Mouse (Mus musculus): Measurements from ENCODE around the gene Antxr1. TPM values are rescaled to one million over a fixed set of nuclear protein-coding genes. Genes with fewer than 3 reads are reported as not detected.

Gene Antxr1
- polyA plus RNA-seq, 1 experiment from 2014 or later, result 6.5 TPM

DNA sequence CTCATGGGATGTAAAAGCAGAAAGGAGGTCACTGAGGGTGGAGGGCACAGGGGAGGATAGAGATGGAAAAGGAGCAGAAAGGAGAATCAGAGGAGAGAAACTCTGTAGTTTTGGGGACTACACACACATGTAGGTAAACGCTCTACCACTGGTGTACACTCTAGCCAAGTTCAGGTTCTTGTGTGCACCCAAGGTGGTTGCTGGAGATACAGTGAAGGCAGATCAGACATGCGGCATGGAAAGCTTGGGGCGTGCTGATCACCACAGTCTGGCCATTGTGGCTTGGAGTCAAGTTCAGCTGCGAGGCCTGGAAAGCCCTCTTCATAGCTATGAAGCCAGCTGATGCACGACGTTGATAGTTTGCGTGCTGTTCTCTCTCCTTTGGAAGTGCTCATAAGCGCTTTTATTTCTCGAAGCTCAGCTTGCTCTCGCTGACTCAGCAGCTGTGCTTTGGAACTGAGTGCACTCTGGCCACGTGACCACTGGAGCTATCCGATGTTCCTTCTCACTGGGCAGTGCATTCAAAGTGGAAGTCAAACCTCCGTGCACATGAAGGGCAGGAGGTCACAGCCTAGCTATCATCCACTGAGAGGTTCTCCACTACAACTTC, 128.1 kb downstream of the Antxr1 start:
- 54% methylated on average over 13 of the region's 13 CpGs for WGBS
- ATAC-seq (ENCODE audit: insufficient number of reproducible peaks, insufficient read depth, low FRiP score, low read depth), result no peak
- Histone ChIP-seq H3K27me3 (ENCODE audit: control insufficient read depth, insufficient read depth, low read length) (no peaks in the 10 kb centered on the region), H3K4me1 (ENCODE audit: control insufficient read depth in 2 of 2, insufficient read depth in 2 of 2, low read length in 2 of 2) (peaks cover 0 to 3% of the 10 kb centered on the region in 2 experiments; a peak in 2 of 4 replicates), H3K27ac (replicated peaks in 1 of 2; ENCODE audit: control insufficient read depth in 1 of 2, insufficient read depth in 1 of 2, low read depth in 2 of 2, low read length in 2 of 2) (no peak overlapping the region), H3K9me3 (ENCODE audit: control insufficient read depth, low read length) (no peaks in the 10 kb centered on the region), H3K4me2 (ENCODE audit: low read length) (no peak overlapping the region), H3K36me3 (ENCODE audit: control insufficient read depth, insufficient read depth, low read length) (0 out of 2 replicates have a peak, but pooled peaks cover under 1% of the 10 kb centered on the region), H3K9ac (ENCODE audit: low read length) (no peak overlapping the region), H3K4me3 (ENCODE audit: control insufficient read depth in 1 of 2, insufficient read depth in 1 of 2, low read depth in 1 of 2, low read length in 2 of 2) (no peak overlapping the region)

GRCm38 (mm10) chr6:87206790-87207189, 128.8 kb downstream of the Antxr1 start:
- 0 out of 2 replicates have a peak, but pooled peaks cover 3% of the 10 kb centered on the region for H3K36me3 ChIP-seq (ENCODE audit: control insufficient read depth, insufficient read depth, low read length)
- H3K9me3 ChIP-seq (ENCODE audit: control insufficient read depth, low read length), result no peaks in the 10 kb centered on the region
- no peak for ATAC-seq (ENCODE audit: insufficient number of reproducible peaks, insufficient read depth, low FRiP score, low read depth)
- H3K9ac ChIP-seq (ENCODE audit: low read length), result no peak overlapping the region
- H3K4me2 ChIP-seq (ENCODE audit: low read length), result no peak overlapping the region
- H3K4me3 ChIP-seq (ENCODE audit: control insufficient read depth in 1 of 2, insufficient read depth in 1 of 2, low read depth in 1 of 2, low read length in 2 of 2), result no peak overlapping the region
- no peak overlapping the region for H3K27ac ChIP-seq (replicated peaks in 1 of 2; ENCODE audit: control insufficient read depth in 1 of 2, insufficient read depth in 1 of 2, low read depth in 2 of 2, low read length in 2 of 2)
- WGBS, result 93% methylated on average over 4 of the region's 4 CpGs
- peaks cover 0 to 3% of the 10 kb centered on the region in 2 experiments; a peak in 2 of 4 replicates for H3K4me1 ChIP-seq (ENCODE audit: control insufficient read depth in 2 of 2, insufficient read depth in 2 of 2, low read length in 2 of 2)
- H3K27me3 ChIP-seq (ENCODE audit: control insufficient read depth, insufficient read depth, low read length), result no peaks in the 10 kb centered on the region

DNA sequence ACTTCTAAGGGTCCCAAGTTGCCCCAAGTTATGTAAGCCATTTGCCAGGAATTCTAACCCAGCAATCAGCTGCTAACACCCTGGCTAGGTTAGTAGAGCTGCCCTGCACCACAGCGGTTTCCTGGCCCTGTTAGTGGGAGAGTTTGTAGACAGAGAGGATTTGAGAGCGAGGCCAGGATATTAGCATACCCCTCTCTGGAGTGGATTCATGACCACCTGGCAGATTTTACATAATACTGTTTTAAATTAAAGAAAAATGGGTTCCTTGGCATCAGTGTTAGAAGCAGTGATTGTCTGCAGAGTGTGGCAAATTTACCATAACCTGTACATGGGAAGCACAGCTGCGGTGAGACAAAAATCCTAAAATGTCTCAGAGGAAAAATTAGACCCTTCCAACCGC, 132.2 kb downstream of the Antxr1 start:
- Histone ChIP-seq H3K9ac (ENCODE audit: low read length) (no peak overlapping the region), H3K9me3 (ENCODE audit: control insufficient read depth, low read length) (no peaks in the 10 kb centered on the region), H3K36me3 (ENCODE audit: control insufficient read depth, insufficient read depth, low read length) (0 out of 2 replicates have a peak, but pooled peaks cover 3% of the 10 kb centered on the region), H3K27ac (replicated peaks in 1 of 2; ENCODE audit: control insufficient read depth in 1 of 2, insufficient read depth in 1 of 2, low read depth in 2 of 2, low read length in 2 of 2) (no peak overlapping the region), H3K4me1 (ENCODE audit: control insufficient read depth in 2 of 2, insufficient read depth in 2 of 2, low read length in 2 of 2) (peaks cover 0 to 3% of the 10 kb centered on the region in 2 experiments; a peak in 2 of 4 replicates), H3K27me3 (ENCODE audit: control insufficient read depth, insufficient read depth, low read length) (no peaks in the 10 kb centered on the region), H3K4me3 (ENCODE audit: control insufficient read depth in 1 of 2, insufficient read depth in 1 of 2, low read depth in 1 of 2, low read length in 2 of 2) (no peak overlapping the region), H3K4me2 (ENCODE audit: low read length) (no peak overlapping the region)
- 85% methylated on average over 4 of the region's 4 CpGs for WGBS
- no peak for ATAC-seq (ENCODE audit: insufficient number of reproducible peaks, insufficient read depth, low FRiP score, low read depth)

- no peak overlapping the region for H3K9ac ChIP-seq (ENCODE audit: low read length)
- H3K36me3 ChIP-seq (ENCODE audit: control insufficient read depth, insufficient read depth, low read length), result 0 out of 2 replicates have a peak, but pooled peaks cover 3% of the 10 kb centered on the region
- no peaks in the 10 kb centered on the region for H3K9me3 ChIP-seq (ENCODE audit: control insufficient read depth, low read length)
- H3K27me3 ChIP-seq (ENCODE audit: control insufficient read depth, insufficient read depth, low read length), result no peaks in the 10 kb centered on the region
- peaks cover 0 to 3% of the 10 kb centered on the region in 2 experiments; a peak in 2 of 4 replicates for H3K4me1 ChIP-seq (ENCODE audit: control insufficient read depth in 2 of 2, insufficient read depth in 2 of 2, low read length in 2 of 2)
- whole genome bisulfite sequencing, result 82% methylated on average over 2 of the region's 2 CpGs
- H3K4me2 ChIP-seq (ENCODE audit: low read length), result no peak overlapping the region
- ATAC-seq (ENCODE audit: insufficient number of reproducible peaks, insufficient read depth, low FRiP score, low read depth), result no peak
- no peak overlapping the region for H3K27ac ChIP-seq (replicated peaks in 1 of 2; ENCODE audit: control insufficient read depth in 1 of 2, insufficient read depth in 1 of 2, low read depth in 2 of 2, low read length in 2 of 2)
- H3K4me3 ChIP-seq (ENCODE audit: control insufficient read depth in 1 of 2, insufficient read depth in 1 of 2, low read depth in 1 of 2, low read length in 2 of 2), result no peak overlapping the region
These were observed 132.6 kb downstream of the Antxr1 start for GRCm38 (mm10) chr6:87203065-87203464.

GRCm38 (mm10) chr6:87202048-87202605, 133.5 kb downstream of the Antxr1 start:
- 85% methylated on average over 13 of the region's 13 CpGs for WGBS
- Histone ChIP-seq H3K27ac (replicated peaks in 1 of 2; ENCODE audit: control insufficient read depth in 1 of 2, insufficient read depth in 1 of 2, low read depth in 2 of 2, low read length in 2 of 2) (no peak overlapping the region), H3K4me1 (ENCODE audit: control insufficient read depth in 2 of 2, insufficient read depth in 2 of 2, low read length in 2 of 2) (no peaks in the 10 kb centered on the region), H3K27me3 (ENCODE audit: control insufficient read depth, insufficient read depth, low read length) (no peaks in the 10 kb centered on the region), H3K36me3 (ENCODE audit: control insufficient read depth, insufficient read depth, low read length) (0 out of 2 replicates have a peak, but pooled peaks cover 3% of the 10 kb centered on the region), H3K9me3 (ENCODE audit: control insufficient read depth, low read length) (no peaks in the 10 kb centered on the region), H3K9ac (ENCODE audit: low read length) (no peak overlapping the region), H3K4me3 (ENCODE audit: control insufficient read depth in 1 of 2, insufficient read depth in 1 of 2, low read depth in 1 of 2, low read length in 2 of 2) (no peak overlapping the region), H3K4me2 (ENCODE audit: low read length) (no peak overlapping the region)
- ATAC-seq (ENCODE audit: insufficient number of reproducible peaks, insufficient read depth, low FRiP score, low read depth), result no peak

DNA sequence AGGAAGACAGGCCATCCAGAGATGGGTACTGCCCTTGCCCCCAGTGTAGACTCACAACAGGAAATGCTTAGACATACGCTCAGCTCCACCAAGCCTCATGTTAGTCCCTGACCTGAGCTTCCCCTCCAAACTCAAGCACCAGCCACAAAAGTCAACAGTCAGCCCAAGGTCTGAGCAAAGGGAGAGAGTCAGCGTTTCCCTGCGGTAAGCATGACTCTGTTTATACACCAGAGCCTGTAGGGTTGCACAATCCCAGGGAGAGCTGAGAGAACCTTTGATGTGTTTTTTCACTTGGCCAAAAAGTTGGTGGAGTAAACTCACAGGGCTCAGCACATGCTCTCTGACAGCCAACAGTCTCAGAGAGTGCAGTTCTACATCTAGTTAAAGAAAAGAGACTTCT, 145.9 kb downstream of the Antxr1 start:
- no peak overlapping the region for H3K4me2 ChIP-seq (ENCODE audit: low read length)
- no peak overlapping the region for H3K9ac ChIP-seq (ENCODE audit: low read length)
- H3K9me3 ChIP-seq (ENCODE audit: control insufficient read depth, low read length), result no peaks in the 10 kb centered on the region
- no peak for ATAC-seq (ENCODE audit: insufficient number of reproducible peaks, insufficient read depth, low FRiP score, low read depth)
- H3K4me1 ChIP-seq (ENCODE audit: control insufficient read depth in 2 of 2, insufficient read depth in 2 of 2, low read length in 2 of 2), result peaks cover 8 to 12% of the 10 kb centered on the region in 2 experiments
- no peak overlapping the region for H3K4me3 ChIP-seq (ENCODE audit: control insufficient read depth in 1 of 2, insufficient read depth in 1 of 2, low read depth in 1 of 2, low read length in 2 of 2)
- H3K36me3 ChIP-seq (ENCODE audit: control insufficient read depth, insufficient read depth, low read length), result no peaks in the 10 kb centered on the region
- WGBS, result 70% methylated on average over 3 of the region's 3 CpGs
- H3K27ac ChIP-seq (replicated peaks in 1 of 2; ENCODE audit: control insufficient read depth in 1 of 2, insufficient read depth in 1 of 2, low read depth in 2 of 2, low read length in 2 of 2), result no peak overlapping the region
- H3K27me3 ChIP-seq (ENCODE audit: control insufficient read depth, insufficient read depth, low read length), result no peaks in the 10 kb centered on the region

DNA sequence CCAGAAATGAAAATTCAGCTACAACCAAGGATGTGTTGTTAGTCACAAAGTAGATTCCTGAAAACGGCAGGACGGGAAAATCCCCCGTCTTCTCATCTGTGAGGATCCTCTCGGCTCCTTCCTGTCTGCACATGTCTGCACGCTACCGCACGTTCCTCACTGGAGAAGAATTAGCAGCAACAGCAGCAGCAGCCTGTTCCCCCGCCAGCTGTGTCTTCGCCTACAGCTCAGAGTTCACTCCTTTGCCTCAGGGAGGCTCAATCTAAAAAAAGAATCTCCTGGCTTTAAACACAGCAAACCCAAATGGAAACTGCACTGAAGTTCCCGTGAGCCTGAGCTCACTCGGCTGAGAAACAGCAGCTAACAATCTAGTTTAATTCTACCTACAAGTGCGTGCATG, 148.6 kb downstream of the Antxr1 start:
- WGBS, result 14% methylated on average over 12 of the region's 12 CpGs
- Histone ChIP-seq H3K9me3 (ENCODE audit: control insufficient read depth, low read length) (no peaks in the 10 kb centered on the region), H3K4me2 (ENCODE audit: low read length) (peak overlapping the region; percentile 8; the same call in 1 of the 2 replicates), H3K27me3 (ENCODE audit: control insufficient read depth, insufficient read depth, low read length) (no peaks in the 10 kb centered on the region), H3K27ac (replicated peaks in 1 of 2; ENCODE audit: control insufficient read depth in 1 of 2, insufficient read depth in 1 of 2, low read depth in 2 of 2, low read length in 2 of 2) (peak overlapping the region; percentile 42 to 54), H3K36me3 (ENCODE audit: control insufficient read depth, insufficient read depth, low read length) (no peaks in the 10 kb centered on the region), H3K4me3 (ENCODE audit: control insufficient read depth in 1 of 2, insufficient read depth in 1 of 2, low read depth in 1 of 2, low read length in 2 of 2) (no peak overlapping the region), H3K4me1 (ENCODE audit: control insufficient read depth in 2 of 2, insufficient read depth in 2 of 2, low read length in 2 of 2) (peaks cover 24 to 33% of the 10 kb centered on the region in 2 experiments), H3K9ac (ENCODE audit: low read length) (peak overlapping the region; percentile 13; the same call in 1 of the 2 replicates)
- no peak for ATAC-seq (ENCODE audit: insufficient number of reproducible peaks, insufficient read depth, low FRiP score, low read depth)
